Mouse (Mus musculus) kidney, adult 2 months (tissue): Measurements from ENCODE around the gene Kdelr1.

ENCODE experiments used
- CTCF ChIP-seq: fragments of 200-500 bp; conservative IDR thresholded peaks from 2 replicates; pipeline ENCODE4 v1.5.1; 2011; ENCODE audit warnings: low read depth, mild to moderate bottlenecking, control low read depth, low read length, moderate library complexity, mixed read lengths; ENCODE audit not compliant: insufficient read depth, insufficient read length
- POLR2A ChIP-seq: fragments of 200-500 bp; IDR thresholded peaks from one replicate; pipeline ENCODE4 v1.6.1; 2011; ENCODE audit warnings: low read depth, low read length, control low read depth

DNA sequence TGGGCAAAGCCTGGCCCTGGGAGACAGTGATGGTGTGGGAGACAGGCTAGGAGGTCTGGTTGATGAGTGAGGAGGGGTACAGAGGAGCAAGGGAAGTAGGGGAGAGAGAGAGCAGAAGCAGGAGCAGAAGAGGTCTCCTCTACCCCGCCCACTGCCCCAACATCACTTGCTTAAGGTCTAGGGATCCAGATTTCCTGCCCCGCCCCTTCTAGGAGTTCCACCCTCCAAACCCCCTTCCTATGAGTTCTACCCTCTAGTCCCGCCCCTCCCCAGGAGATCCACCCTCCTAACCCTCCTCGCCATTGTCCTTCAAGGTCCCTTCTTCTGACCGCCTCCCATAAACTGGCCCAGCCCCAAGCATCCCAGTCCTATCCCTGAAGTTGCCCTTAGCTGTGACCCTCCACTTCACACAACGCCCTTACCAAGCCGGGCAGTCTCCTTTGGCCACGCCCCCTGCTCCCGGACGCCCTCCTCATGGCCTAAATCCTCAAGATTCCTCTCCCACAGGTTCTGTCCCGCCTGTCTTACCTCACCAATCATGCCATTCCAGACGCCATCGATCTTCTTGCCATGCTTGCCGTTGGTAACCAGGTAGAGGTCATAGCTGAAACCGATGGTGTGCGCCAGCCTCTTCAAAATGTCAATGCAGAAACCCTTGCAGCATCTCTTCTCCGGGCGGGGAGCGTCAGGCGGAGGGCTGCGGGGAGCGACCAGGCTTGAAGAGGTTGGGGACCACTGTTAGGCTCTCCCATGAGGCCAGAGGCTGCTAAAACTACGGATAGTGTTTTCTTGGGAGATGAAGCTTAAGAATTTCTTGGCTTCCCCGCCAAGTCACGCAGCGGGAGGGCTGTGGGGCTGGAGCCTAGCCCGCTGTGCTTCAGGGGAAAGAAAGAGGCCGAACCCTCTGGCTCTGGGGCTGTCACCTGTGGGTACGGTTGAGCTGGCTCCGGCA lies 15.3 kb upstream of the Kdelr1 start:
- TF ChIP-seq CTCF: no peak
- TF ChIP-seq POLR2A: no peak
